Mouse (Mus musculus): ENCODE results near the gene 1700012A03Rik.

- no peak for TF ChIP-seq CTCF (IDR thresholded peaks at IDR 0.05; ENCODE audit: borderline replicate concordance, insufficient read depth, low read depth, low read length)
- no peak for TF ChIP-seq POLR2A (IDR thresholded peaks at IDR 0.05; ENCODE audit: borderline replicate concordance, insufficient read depth, low read length)
These were observed 15.9 kb downstream of the 1700012A03Rik start for GRCm38 (mm10) chr6:32065789-32066510.
